Mouse (Mus musculus): Measurements from ENCODE around the gene Eif2d.

GRCm38 (mm10) chr1:131174299-131174861, 21.4 kb downstream of the Eif2d start:
- TF ChIP-seq CTCF (IDR thresholded peaks at IDR 0.05; ENCODE audit: borderline replicate concordance, control insufficient read depth, extremely low read depth, insufficient read depth, low read length, poor library complexity): no peak
- no peak for TF ChIP-seq POLR2A (IDR thresholded peaks at IDR 0.05; ENCODE audit: control insufficient read depth, extremely low read depth, insufficient read depth, low read length, poor library complexity)
